Mouse (Mus musculus): ENCODE measurements around the gene Usp54. TPM values are rescaled to one million over a fixed set of nuclear protein-coding genes. Genes with fewer than 3 reads are reported as not detected.

Usp54 gene
- 10 to 100 TPM; 12.0 to 14.4 TPM for total RNA-seq (2021)
- long read RNA-seq, experiment 1, partial matches to known transcripts: 3 of 4 reads
- long read RNA-seq, experiment 1, other reads (novel, unspliced or antisense): 1 of 4 reads
- long read RNA-seq, experiment 2, partial matches to known transcripts: 1 of 1 reads
- long read RNA-seq, experiment 2, other reads (novel, unspliced or antisense): 0 of 1 reads

- DNase-seq: peak; percentile 98
Measured at GRCm38 (mm10) chr14:20640644-20641437, at the start of gene Usp54. Gene Usp54, minus strand, starts transcription at chr14:20641063.

- no peak for DNase-seq
Measured at GRCm38 (mm10) chr14:20689009-20689408, 48.1 kb upstream of the Usp54 start.

- DNase-seq: no peak
Measured at GRCm38 (mm10) chr14:20686576-20686975, 45.7 kb upstream of the Usp54 start.

GRCm38 (mm10) chr14:20682498-20682897 lies 41.6 kb upstream of the Usp54 start:
- peak in 1 of 2 experiments; percentile 52 for DNase-seq

- no peak for DNase-seq
Measured at GRCm38 (mm10) chr14:20681742-20682141, 40.9 kb upstream of the Usp54 start.

- DNase-seq: no peak
Measured at GRCm38 (mm10) chr14:20677906-20678305, 37.0 kb upstream of the Usp54 start.

GRCm38 (mm10) chr14:20674064-20674833 lies 33.4 kb upstream of the Usp54 start, which contains the start of gene Sec24c:
Gene Sec24c, plus strand, starts transcription at chr14:20674308.
- DNase-seq: peak; percentile 98 to 100

GRCm38 (mm10) chr14:20673735-20674063 lies 32.8 kb upstream of the Usp54 start:
- peak in 1 of 2 experiments; percentile 81 for DNase-seq

GRCm38 (mm10) chr14:20672990-20673389 lies 32.1 kb upstream of the Usp54 start:
- no peak for DNase-seq

GRCm38 (mm10) chr14:20668154-20668810 lies 27.4 kb upstream of the Usp54 start, which contains the start of gene Synpo2l:
Gene Synpo2l, minus strand, starts transcription at chr14:20668354.
- DNase-seq: peak; percentile 75 to 84

GRCm38 (mm10) chr14:20667469-20667868 lies 26.6 kb upstream of the Usp54 start:
- DNase-seq: no peak

- peak; percentile 50 to 57 for DNase-seq
Measured at GRCm38 (mm10) chr14:20664436-20664835, 23.6 kb upstream of the Usp54 start.

- DNase-seq: no peak
Measured at GRCm38 (mm10) chr14:20663601-20664000, 22.7 kb upstream of the Usp54 start.

GRCm38 (mm10) chr14:20662740-20663139 lies 21.9 kb upstream of the Usp54 start:
- no peak for DNase-seq

GRCm38 (mm10) chr14:20661661-20662331 lies 20.9 kb upstream of the Usp54 start:
- DNase-seq: no peak

GRCm38 (mm10) chr14:20660827-20661660 lies 20.2 kb upstream of the Usp54 start:
- DNase-seq: peak; percentile 97

GRCm38 (mm10) chr14:20659687-20660086 lies 18.8 kb upstream of the Usp54 start:
- no peak for DNase-seq

GRCm38 (mm10) chr14:20658902-20659301 lies 18.0 kb upstream of the Usp54 start:
- DNase-seq: no peak

GRCm38 (mm10) chr14:20658326-20658725 lies 17.5 kb upstream of the Usp54 start:
- peak; percentile 59 to 76 for DNase-seq

- DNase-seq: no peak
Measured at GRCm38 (mm10) chr14:20656361-20656760, 15.5 kb upstream of the Usp54 start, which contains the start of gene Myoz1. Gene Myoz1, minus strand, starts transcription at chr14:20656540.

GRCm38 (mm10) chr14:20655731-20656130 lies 14.9 kb upstream of the Usp54 start:
- DNase-seq: no peak
